Mouse (Mus musculus) erythroblast, embryonic 14.5 days (primary cell): ENCODE measurements around the gene Dnajb14. TPM values are rescaled to one million over a fixed set of nuclear protein-coding genes. Genes with fewer than 3 reads are reported as not detected.

ENCODE experiments used
- H3K27me3 ChIP-seq: 2 replicates; pipeline ENCODE4 v1.6.1; 2012; ENCODE audit warnings: inconsistent platforms; ENCODE audit not compliant: control insufficient read depth
- H3K36me3 ChIP-seq: 2 replicates; pipeline ENCODE4 v1.6.1; 2012; ENCODE audit warnings: mild to moderate bottlenecking, inconsistent platforms; ENCODE audit not compliant: control insufficient read depth
- H3K4me1 ChIP-seq: 2 replicates; pipeline ENCODE4 v1.6.1; 2012; ENCODE audit warnings: inconsistent platforms; ENCODE audit not compliant: control insufficient read depth
- H3K4me3 ChIP-seq: replicated peaks from 2 replicates; pipeline ENCODE3; 2012; ENCODE audit warnings: moderate library complexity, mild to moderate bottlenecking, inconsistent platforms
- H3K9me3 ChIP-seq: 2 replicates; pipeline ENCODE4 v1.6.1; 2012; ENCODE audit warnings: low read length, inconsistent platforms, mixed read lengths; ENCODE audit not compliant: control insufficient read depth
- GATA1 ChIP-seq: IDR thresholded peaks from 2 replicates; pipeline ENCODE4 v1.6.1; 2012; ENCODE audit warnings: low read length, inconsistent platforms, mixed read lengths
- TAL1 ChIP-seq: IDR thresholded peaks from 3 replicates; pipeline ENCODE4 v1.6.1; 2012; ENCODE audit warnings: low read length, inconsistent platforms, mixed read lengths
- polyA plus RNA-seq: library from polyadenylated mRNA; stranded (reverse); fragments of >175 nt; gene quantifications from 2 replicates; pipeline ENCODE4 v1.2.3, GENCODE M21; 2012

Gene Dnajb14
- polyA plus RNA-seq, 1 experiment, result 0.11 TPM

DNA sequence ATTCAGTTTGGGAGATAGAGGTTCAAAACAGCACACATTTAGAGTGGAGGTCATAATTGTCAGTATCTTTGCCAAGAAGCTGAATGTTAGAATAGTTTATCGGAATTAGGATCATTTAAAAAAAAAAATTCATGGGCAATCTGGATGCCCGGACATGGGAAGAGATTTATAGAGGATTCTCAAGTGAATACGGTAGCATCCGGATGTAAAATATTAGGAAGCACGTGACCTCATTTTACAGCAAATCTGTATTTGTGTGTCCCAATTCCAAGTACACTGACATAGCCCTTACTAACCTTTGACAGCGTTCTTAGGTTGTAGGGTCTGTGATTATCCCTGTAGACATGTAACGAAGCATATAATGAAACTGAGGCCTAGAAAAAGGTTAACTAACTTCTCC is 51.9 kb downstream of the Dnajb14 start:
- TF ChIP-seq TAL1, result no peak
- TF ChIP-seq GATA1, result no peak
- H3K36me3 ChIP-seq, result peaks cover 42% of the 10 kb centered on the region

DNA sequence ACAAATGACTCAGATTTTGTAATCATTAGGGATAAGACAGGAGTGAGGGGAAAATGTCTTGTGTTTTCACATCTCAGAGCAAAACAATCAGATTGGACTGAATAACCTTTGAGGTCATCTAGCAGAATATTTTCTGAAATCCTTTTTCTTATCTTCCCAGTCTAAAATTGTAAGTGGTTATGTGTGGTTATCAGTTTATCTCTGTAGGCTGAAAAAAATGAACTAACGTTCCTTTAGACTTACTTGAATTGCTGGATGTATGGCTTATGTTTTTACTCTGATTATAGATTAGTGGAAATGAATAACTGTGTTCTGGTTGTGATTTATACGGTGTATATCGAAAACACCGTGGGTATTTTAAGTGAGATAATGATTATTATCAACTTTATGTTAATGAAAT is 53.1 kb downstream of the Dnajb14 start:
- H3K4me1 ChIP-seq, result peaks cover 24% of the 10 kb centered on the region
- TF ChIP-seq TAL1, result no peak
- TF ChIP-seq GATA1, result no peak
- no peaks in the 10 kb centered on the region for H3K27me3 ChIP-seq
- no peaks in the 10 kb centered on the region for H3K9me3 ChIP-seq
- no peak overlapping the region for H3K4me3 ChIP-seq
- H3K36me3 ChIP-seq, result peaks cover 54% of the 10 kb centered on the region

More for the DNA sequence above, 51.9 kb downstream of the Dnajb14 start:
- H3K9me3 ChIP-seq, result no peaks in the 10 kb centered on the region
- H3K4me1 ChIP-seq, result peaks cover 24% of the 10 kb centered on the region
- no peaks in the 10 kb centered on the region for H3K27me3 ChIP-seq
- peak overlapping the region; percentile 74 for H3K4me3 ChIP-seq

DNA sequence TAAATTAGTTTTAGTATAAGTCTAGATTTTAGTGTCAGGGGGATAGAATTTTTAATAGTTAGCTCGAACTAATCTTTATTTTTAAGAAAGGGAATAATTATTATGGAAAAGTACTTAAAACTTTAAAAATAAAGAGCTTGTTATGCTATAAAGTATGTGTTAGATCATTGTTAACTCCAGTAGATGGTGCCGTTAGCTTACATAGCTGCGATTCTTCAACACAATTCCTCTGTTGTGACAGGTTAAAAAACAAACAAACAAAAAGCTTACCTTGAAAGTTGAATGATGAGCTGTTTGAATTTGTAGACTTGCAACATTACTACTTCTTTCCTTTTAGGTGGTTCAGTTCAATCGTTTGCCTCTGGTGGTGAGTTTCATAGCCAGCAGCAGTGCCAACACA is 59.5 kb downstream of the Dnajb14 start:
- Histone ChIP-seq H3K36me3 (peaks cover 84% of the 10 kb centered on the region), H3K9me3 (no peaks in the 10 kb centered on the region), H3K27me3 (no peaks in the 10 kb centered on the region), H3K4me3 (no peak overlapping the region), H3K4me1 (no peaks in the 10 kb centered on the region; the same call in 1 of the 2 replicates)
- TF ChIP-seq GATA1, result no peak
- TF ChIP-seq TAL1, result no peak

DNA sequence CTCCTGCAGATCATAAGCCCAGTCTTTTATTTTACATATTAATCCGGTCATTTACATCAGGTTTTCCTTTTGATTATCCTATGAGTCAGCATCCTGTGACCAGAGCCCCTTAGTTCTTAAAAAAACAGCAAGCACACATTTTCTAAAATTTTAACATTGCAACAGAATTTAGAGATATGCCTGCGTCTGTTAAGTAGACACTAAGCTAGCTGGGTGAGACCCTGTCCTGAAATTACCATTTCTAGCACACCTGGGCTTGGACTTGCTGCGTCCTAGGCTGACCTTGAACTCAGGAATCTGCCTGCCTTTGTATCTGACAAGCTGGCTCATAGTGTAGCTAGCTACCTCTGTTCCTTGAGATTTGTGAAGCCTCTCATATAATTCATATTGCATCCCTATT is 62.5 kb downstream of the Dnajb14 start:
- Histone ChIP-seq H3K9me3 (no peaks in the 10 kb centered on the region), H3K4me1 (peaks cover 6% of the 10 kb centered on the region), H3K4me3 (no peak overlapping the region), H3K27me3 (no peaks in the 10 kb centered on the region), H3K36me3 (peaks cover 76% of the 10 kb centered on the region)
- TF ChIP-seq GATA1 (no peak), TAL1 (no peak)

DNA sequence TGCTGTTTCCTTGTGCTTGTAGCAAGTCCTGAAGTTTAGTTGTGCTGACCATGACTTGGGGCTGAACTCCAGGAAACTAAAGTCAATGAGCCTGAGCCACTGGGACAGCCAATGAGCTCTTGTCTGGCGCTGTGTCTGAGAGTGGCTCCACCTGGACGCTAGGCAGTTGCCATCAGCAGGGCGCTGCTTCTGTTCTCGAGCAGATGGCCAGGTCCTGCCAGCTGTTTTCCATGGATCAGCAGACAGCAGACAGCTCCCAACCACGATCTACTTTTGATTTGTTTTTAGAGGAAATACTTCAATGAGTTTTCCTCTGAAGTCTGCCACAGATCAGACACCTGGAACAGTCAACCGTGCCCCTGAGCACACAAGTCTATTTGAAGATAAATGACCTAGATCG is 65.3 kb downstream of the Dnajb14 start:
- H3K36me3 ChIP-seq, result peaks cover 72% of the 10 kb centered on the region
- TF ChIP-seq GATA1 (no peak), TAL1 (no peak)
- H3K27me3 ChIP-seq, result no peaks in the 10 kb centered on the region
- no peak overlapping the region for H3K4me3 ChIP-seq
- no peaks in the 10 kb centered on the region for H3K9me3 ChIP-seq
- H3K4me1 ChIP-seq, result peaks cover 10% of the 10 kb centered on the region

- Histone ChIP-seq H3K4me3 (no peak overlapping the region), H3K4me1 (peaks cover 16% of the 10 kb centered on the region), H3K27me3 (no peaks in the 10 kb centered on the region), H3K9me3 (no peaks in the 10 kb centered on the region), H3K36me3 (peaks cover 74% of the 10 kb centered on the region)
- no peak for TF ChIP-seq TAL1
- no peak for TF ChIP-seq GATA1
Measured at GRCm38 (mm10) chr3:137933986-137934385, 66.5 kb downstream of the Dnajb14 start.

- TF ChIP-seq TAL1 (no peak), GATA1 (no peak)
- Histone ChIP-seq H3K36me3 (peaks cover 64% of the 10 kb centered on the region), H3K4me1 (peaks cover 28% of the 10 kb centered on the region), H3K4me3 (no peak overlapping the region), H3K27me3 (no peaks in the 10 kb centered on the region), H3K9me3 (no peaks in the 10 kb centered on the region)
Measured at GRCm38 (mm10) chr3:137935570-137936525, 68.4 kb downstream of the Dnajb14 start.

DNA sequence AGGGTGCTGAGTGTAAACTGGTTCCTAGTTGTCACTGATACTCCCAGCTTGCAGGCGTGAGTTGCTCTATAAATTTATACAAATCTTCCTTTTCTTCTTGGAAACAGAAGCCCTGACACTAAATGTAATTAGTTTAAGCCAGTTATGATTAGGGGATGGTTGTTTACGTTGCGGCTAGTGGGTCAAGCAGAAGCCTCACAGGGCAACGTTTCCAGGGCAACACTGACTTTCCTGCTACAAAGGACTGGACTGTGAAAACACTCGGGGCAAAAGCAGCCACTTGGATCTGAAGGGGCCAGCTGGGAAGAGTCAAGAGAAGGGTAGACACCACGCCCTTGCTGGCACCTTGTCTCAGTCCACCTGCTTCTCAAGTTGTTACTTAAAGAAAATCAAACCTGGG is 69.1 kb downstream of the Dnajb14 start:
- Histone ChIP-seq H3K4me3 (no peak overlapping the region), H3K27me3 (no peaks in the 10 kb centered on the region), H3K36me3 (peaks cover 62% of the 10 kb centered on the region), H3K4me1 (peaks cover 35% of the 10 kb centered on the region), H3K9me3 (no peaks in the 10 kb centered on the region)
- no peak for TF ChIP-seq GATA1
- no peak for TF ChIP-seq TAL1

DNA sequence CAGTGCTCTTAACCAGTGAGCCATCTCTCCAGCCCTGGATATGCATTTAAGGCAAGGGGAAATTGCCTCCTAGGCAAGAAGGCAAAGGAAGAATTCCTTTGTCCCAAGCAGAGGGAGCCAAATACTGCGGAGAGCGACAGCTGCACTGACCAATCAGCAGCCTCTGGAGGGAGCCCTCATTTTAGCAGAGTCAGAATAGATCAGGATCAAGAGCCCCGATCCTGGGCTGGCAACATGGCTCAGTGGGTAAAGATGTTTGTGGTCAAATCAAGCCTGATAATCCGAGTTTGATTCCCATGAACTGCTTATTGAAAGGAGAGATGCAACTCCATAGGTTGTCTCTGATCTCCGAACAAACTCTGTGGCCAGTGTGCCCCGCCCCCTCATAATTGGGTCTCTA is 71.1 kb downstream of the Dnajb14 start:
- no peak for TF ChIP-seq TAL1
- no peak for TF ChIP-seq GATA1
- Histone ChIP-seq H3K4me3 (no peak overlapping the region), H3K9me3 (no peaks in the 10 kb centered on the region), H3K27me3 (no peaks in the 10 kb centered on the region), H3K36me3 (peaks cover 46% of the 10 kb centered on the region), H3K4me1 (peaks cover 56% of the 10 kb centered on the region)
